Mouse (Mus musculus) hindbrain, embryonic 13.5 days (tissue): ENCODE measurements around the gene Bcat2. TPM values are rescaled to one million over a fixed set of nuclear protein-coding genes. Genes with fewer than 3 reads are reported as not detected.
A peak's percentile ranks its signal among the peaks of the same experiment; 100 is the strongest.

ENCODE experiments used
- ATAC-seq: fragments of 200-750 bp; cut with Nextera tagmentation; 2 replicates; pipeline ENCODE4 v1.8.0; 2017; ENCODE audit warnings: moderate TSS enrichment; ENCODE audit not compliant: low FRiP score
- H3K27ac ChIP-seq: fragments of 300-500 bp; sonication (generic); 2 replicates; pipeline ENCODE4 v1.5.1; 2015; ENCODE audit warnings: inconsistent platforms, mild to moderate bottlenecking, moderate library complexity
- H3K27me3 ChIP-seq: fragments of 300-500 bp; sonication (generic); 2 replicates; pipeline ENCODE4 v1.6.1; 2015; ENCODE audit warnings: mild to moderate bottlenecking, inconsistent platforms
- H3K36me3 ChIP-seq: fragments of 300-500 bp; sonication (generic); 2 replicates; pipeline ENCODE4 v1.6.1; 2015; ENCODE audit warnings: mild to moderate bottlenecking, inconsistent platforms
- H3K4me1 ChIP-seq: fragments of 300-500 bp; sonication (generic); replicated peaks from 2 replicates; pipeline ENCODE4 v1.6.1; 2015; ENCODE audit warnings: inconsistent platforms
- H3K4me2 ChIP-seq: fragments of 300-500 bp; sonication (generic); 2 replicates; pipeline ENCODE4 v1.6.1; 2015; ENCODE audit warnings: inconsistent platforms, mild to moderate bottlenecking, moderate library complexity
- H3K4me3 ChIP-seq: fragments of 300-500 bp; sonication (generic); 2 replicates; pipeline ENCODE4 v1.5.1; 2015; ENCODE audit warnings: mild to moderate bottlenecking, inconsistent platforms
- H3K9ac ChIP-seq: fragments of 300-500 bp; sonication (generic); 2 replicates; pipeline ENCODE4 v1.6.1; 2015; ENCODE audit warnings: mild to moderate bottlenecking, inconsistent platforms
- H3K9me3 ChIP-seq: fragments of 300-500 bp; sonication (generic); 2 replicates; pipeline ENCODE4 v1.6.1; 2016; ENCODE audit warnings: inconsistent platforms
- WGBS: fragments of 180-500 bp; shearing (Covaris S2); methylation state at CpG from one replicate; pipeline ENCODE4 v1.1.7; 2015; 5-methylcytosine and 5-hydroxymethylcytosine counted together
- polyA plus RNA-seq: library from polyadenylated mRNA; unstranded; fragments of >200 nt; fragmentation: Nextera tagmentation; extraction: Ambion mirVana; gene quantifications from 2 replicates; pipeline ENCODE4 v1.2.1, GENCODE M21; 2015

Gene Bcat2
- polyA plus RNA-seq, 1 experiment from 2014 or later = 19.8 TPM

GRCm38 (mm10) chr7:45623507-45623906 is 53.6 kb downstream of the Bcat2 start:
- Histone ChIP-seq H3K27me3 (peaks cover 41% of the 10 kb centered on the region), H3K4me1 (peaks cover 13% of the 10 kb centered on the region; the same call in 1 of the 2 replicates), H3K4me3 (no peak overlapping the region), H3K27ac (no peak overlapping the region), H3K36me3 (no peaks in the 10 kb centered on the region), H3K9ac (no peak overlapping the region), H3K9me3 (no peaks in the 10 kb centered on the region), H3K4me2 (no peak overlapping the region)
- 93% methylated on average over 11 of the region's 11 CpGs for WGBS
- no peak for ATAC-seq

DNA sequence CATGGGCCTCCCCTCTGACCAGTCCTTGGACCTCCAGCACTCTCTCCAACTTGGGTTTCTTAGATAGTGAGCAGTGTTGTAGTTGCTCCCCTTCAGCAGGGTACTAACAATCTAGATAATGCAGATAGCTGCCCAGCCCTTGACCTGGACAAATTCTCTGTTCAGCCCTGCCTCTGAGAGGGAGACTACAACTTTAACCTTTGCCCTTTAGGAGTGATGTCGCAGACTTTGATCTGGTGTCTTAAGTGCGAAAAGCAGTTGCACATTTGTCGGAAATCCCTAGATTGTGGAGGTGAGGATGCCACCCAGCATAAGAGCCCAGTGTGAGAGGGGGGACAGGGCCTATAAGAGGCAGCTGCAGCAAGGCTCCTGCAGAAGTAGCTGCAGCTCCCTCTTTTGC is 54.8 kb downstream of the Bcat2 start:
- WGBS = 90% methylated on average over 3 of the region's 3 CpGs
- no peak for ATAC-seq
- Histone ChIP-seq H3K9me3 (no peaks in the 10 kb centered on the region), H3K9ac (no peak overlapping the region), H3K4me2 (no peak overlapping the region), H3K4me3 (no peak overlapping the region), H3K27ac (no peak overlapping the region), H3K4me1 (peaks cover 13% of the 10 kb centered on the region; the same call in 1 of the 2 replicates), H3K36me3 (no peaks in the 10 kb centered on the region), H3K27me3 (peaks cover 29% of the 10 kb centered on the region)

DNA sequence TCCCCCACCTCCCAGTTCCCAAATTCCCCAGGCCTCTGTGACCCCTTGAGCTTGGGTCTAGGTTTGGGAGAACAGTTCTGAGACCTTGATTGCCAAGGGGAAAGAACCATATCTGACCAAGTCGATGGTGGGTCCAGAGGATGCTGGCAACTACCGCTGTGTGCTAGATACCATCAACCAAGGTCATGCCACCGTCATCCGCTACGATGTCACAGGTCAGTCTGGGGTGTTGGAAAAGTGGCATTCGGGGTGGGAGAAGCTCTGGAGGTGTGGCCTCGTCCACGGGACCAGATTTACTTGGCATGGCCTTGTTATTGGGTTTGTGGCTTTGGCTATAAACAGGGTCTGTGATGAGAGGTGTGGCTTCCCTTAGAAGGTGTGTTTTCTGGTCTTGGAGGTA is 55.5 kb downstream of the Bcat2 start:
- H3K9me3 ChIP-seq = no peaks in the 10 kb centered on the region
- 87% methylated on average over 8 of the region's 8 CpGs for WGBS
- peaks cover 25% of the 10 kb centered on the region for H3K27me3 ChIP-seq
- H3K36me3 ChIP-seq = no peaks in the 10 kb centered on the region
- ATAC-seq = no peak
- no peak overlapping the region for H3K4me2 ChIP-seq
- H3K9ac ChIP-seq = no peak overlapping the region
- no peak overlapping the region for H3K4me3 ChIP-seq
- no peak overlapping the region for H3K27ac ChIP-seq
- peaks cover 13% of the 10 kb centered on the region; the same call in 1 of the 2 replicates for H3K4me1 ChIP-seq

GRCm38 (mm10) chr7:45626571-45627076 is 56.7 kb downstream of the Bcat2 start:
- ATAC-seq = no peak
- 89% methylated on average over 7 of the region's 7 CpGs for WGBS

DNA sequence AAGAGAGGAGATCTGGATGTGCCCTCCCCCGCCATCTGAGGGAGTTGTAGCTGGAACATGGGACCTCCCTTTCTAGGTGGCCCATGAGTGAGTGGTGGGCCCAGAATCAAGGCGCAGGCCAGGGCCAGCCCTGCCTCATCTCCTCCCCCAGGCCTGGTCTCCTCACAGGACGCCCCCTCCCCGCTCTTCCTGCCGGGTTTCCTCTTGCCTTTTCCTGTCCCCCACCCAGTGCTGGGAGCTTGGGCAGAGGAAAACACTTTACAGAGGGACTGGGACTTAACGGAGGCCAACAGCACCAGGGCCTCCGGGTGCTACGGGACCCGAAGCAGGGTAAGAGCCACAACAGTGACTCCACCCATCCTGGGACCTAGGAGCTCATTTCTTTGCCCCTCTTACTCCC is 57.3 kb downstream of the Bcat2 start, which contains the start of gene Rasip1:
Gene Rasip1 (plus strand): TSS at position 228 of the 400 bp plus-strand sequence.
- H3K4me1 ChIP-seq = peaks cover 14% of the 10 kb centered on the region
- peak within 1 kb of the TSS; percentile 55 for H3K4me3 ChIP-seq
- H3K9me3 ChIP-seq = no peaks in the 10 kb centered on the region
- H3K36me3 ChIP-seq = no peaks in the 10 kb centered on the region
- ATAC-seq = no peak
- 86% methylated on average over 9 of the region's 9 CpGs for WGBS
- peak within 1 kb of the TSS; percentile 90 for H3K4me2 ChIP-seq
- H3K27ac ChIP-seq = peak within 1 kb of the TSS; percentile 94
- peak within 1 kb of the TSS; percentile 89 for H3K9ac ChIP-seq
- peaks cover 40% of the 10 kb centered on the region for H3K27me3 ChIP-seq

More at GRCm38 (mm10) chr7:45626571-45627076, 56.7 kb downstream of the Bcat2 start:
- H3K4me2 ChIP-seq = no peak overlapping the region
- H3K9ac ChIP-seq = no peak overlapping the region
- H3K36me3 ChIP-seq = no peaks in the 10 kb centered on the region
- H3K27ac ChIP-seq = no peak overlapping the region
- peaks cover 34% of the 10 kb centered on the region for H3K27me3 ChIP-seq
- peaks cover 13% of the 10 kb centered on the region; the same call in 1 of the 2 replicates for H3K4me1 ChIP-seq
- H3K9me3 ChIP-seq = no peaks in the 10 kb centered on the region
- H3K4me3 ChIP-seq = no peak overlapping the region

- peak; percentile 87 for ATAC-seq
- peaks cover 51% of the 10 kb centered on the region for H3K27me3 ChIP-seq
- 1% methylated on average over 96 of the region's 105 CpGs for WGBS
Measured at GRCm38 (mm10) chr7:45628364-45629294, 58.7 kb downstream of the Bcat2 start.

DNA sequence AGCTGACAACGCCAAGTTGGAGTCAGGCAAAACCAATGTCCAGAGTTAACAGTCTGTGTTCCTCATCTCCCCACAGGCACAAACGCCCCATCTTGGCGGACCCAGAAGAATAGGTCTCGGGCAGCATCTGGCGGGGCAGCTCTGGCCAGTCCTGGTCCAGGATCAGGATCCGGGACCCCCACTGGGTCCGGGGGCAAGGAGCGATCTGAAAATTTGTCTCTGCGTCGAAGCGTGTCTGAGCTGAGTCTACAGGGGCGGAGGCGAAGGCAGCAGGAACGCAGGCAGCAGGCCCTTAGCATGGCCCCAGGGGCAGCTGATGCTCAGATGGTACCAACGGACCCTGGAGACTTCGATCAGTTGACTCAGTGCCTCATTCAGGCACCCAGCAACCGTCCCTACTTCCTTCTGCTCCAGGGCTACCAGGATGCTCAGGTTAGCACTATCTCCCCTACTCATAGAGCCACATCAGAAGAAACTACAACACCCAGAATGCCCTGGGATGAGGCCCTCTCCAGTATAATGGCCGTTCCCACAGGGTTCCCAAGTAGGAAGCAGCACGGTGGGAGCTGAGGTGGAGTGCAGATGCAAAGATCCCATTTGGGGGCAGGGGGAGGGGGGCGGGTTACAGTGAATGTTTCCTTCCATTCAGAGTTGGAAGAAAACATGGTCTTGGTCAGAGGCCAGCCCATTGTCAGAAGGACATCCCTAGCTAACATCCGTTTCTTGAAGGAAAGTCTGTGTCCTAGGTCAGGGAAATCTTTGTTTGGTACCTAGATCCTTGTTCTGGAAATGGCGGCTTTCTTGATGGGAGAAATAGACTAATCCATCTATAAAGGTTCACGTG is 60.3 kb downstream of the Bcat2 start:
- Histone ChIP-seq H3K27me3 (peaks cover 46% of the 10 kb centered on the region), H3K4me3 (no peak overlapping the region), H3K4me1 (peaks cover 20% of the 10 kb centered on the region), H3K9me3 (no peaks in the 10 kb centered on the region), H3K36me3 (peaks cover 3% of the 10 kb centered on the region; the same call in 1 of the 2 replicates), H3K27ac (no peak overlapping the region), H3K9ac (no peak overlapping the region), H3K4me2 (no peak overlapping the region)
- 68% methylated on average over 23 of the region's 23 CpGs for WGBS
- ATAC-seq = no peak

More at GRCm38 (mm10) chr7:45628364-45629294, 58.7 kb downstream of the Bcat2 start:
- peak overlapping the region; percentile 90 for H3K4me2 ChIP-seq
- H3K4me1 ChIP-seq = peaks cover 20% of the 10 kb centered on the region
- H3K4me3 ChIP-seq = peak overlapping the region; percentile 55
- peak overlapping the region; percentile 94 for H3K27ac ChIP-seq
- H3K9me3 ChIP-seq = no peaks in the 10 kb centered on the region
- peak overlapping the region; percentile 89 for H3K9ac ChIP-seq
- H3K36me3 ChIP-seq = no peaks in the 10 kb centered on the region

DNA sequence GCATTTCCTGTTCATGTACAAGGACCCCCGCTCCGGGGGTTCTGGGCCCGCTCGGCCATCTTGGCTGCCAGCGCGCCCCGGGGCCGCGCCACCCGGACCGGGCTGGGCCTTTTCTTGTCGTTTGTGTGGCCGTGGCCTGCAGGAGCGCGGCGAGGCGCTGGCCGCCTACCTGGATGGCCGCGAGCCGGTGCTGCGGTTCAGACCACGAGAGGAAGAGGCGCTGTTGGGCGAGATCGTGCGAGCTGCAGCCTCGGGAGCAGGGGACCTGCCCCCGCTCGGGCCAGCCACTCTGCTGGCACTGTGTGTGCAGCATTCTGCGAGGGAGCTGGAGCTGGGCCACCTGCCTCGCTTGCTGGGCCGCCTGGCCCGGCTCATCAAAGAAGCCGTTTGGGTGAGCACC is 62.5 kb downstream of the Bcat2 start:
- Histone ChIP-seq H3K4me2 (peak overlapping the region; percentile 46), H3K27me3 (peaks cover 33% of the 10 kb centered on the region), H3K4me3 (peak overlapping the region; percentile 21), H3K9me3 (no peaks in the 10 kb centered on the region), H3K9ac (peak overlapping the region; percentile 65), H3K27ac (no peak overlapping the region), H3K4me1 (peaks cover 16% of the 10 kb centered on the region), H3K36me3 (peaks cover 16% of the 10 kb centered on the region)
- WGBS = 21% methylated on average over 35 of the region's 35 CpGs
- no peak for ATAC-seq

DNA sequence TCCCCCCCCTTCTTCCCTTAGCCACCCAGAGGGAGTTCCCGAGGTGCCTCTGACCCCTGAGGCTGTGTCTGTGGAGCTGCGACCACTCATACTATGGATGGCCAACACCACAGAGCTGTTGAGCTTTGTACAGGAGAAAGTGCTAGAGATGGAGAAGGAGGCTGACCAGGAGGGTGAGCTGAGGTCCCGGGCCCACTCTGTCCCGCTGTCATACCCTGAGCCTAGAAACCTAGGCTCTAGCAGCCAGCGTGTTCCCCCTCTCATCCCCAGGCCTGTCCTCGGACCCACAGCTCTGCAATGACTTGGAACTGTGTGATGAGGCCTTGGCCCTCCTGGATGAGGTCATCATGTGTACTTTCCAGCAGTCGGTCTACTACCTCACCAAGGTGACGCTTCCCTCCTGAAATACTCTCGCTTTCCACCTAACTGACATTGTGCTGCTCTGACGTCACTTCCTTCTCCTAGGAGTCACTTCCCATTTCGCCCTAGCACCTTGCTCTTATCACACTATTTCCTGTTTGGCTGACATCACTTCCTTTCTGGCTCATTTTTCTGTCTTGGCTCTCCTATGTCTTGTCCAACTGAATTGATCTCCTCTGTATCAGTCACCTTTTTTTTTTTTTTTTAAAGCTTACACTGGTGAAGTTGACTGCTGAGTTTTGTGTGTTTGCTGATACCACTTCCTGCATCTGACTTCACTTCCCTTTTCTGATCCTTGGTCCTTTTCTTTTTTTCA is 65.2 kb downstream of the Bcat2 start:
- H3K9ac ChIP-seq = no peak overlapping the region
- H3K4me2 ChIP-seq = no peak overlapping the region
- H3K9me3 ChIP-seq = no peaks in the 10 kb centered on the region
- WGBS = 93% methylated on average over 11 of the region's 11 CpGs
- no peak overlapping the region for H3K27ac ChIP-seq
- no peak overlapping the region for H3K4me3 ChIP-seq
- H3K4me1 ChIP-seq = peaks cover 14% of the 10 kb centered on the region
- no peak for ATAC-seq
- H3K36me3 ChIP-seq = peaks cover 16% of the 10 kb centered on the region
- peaks cover 26% of the 10 kb centered on the region for H3K27me3 ChIP-seq

DNA sequence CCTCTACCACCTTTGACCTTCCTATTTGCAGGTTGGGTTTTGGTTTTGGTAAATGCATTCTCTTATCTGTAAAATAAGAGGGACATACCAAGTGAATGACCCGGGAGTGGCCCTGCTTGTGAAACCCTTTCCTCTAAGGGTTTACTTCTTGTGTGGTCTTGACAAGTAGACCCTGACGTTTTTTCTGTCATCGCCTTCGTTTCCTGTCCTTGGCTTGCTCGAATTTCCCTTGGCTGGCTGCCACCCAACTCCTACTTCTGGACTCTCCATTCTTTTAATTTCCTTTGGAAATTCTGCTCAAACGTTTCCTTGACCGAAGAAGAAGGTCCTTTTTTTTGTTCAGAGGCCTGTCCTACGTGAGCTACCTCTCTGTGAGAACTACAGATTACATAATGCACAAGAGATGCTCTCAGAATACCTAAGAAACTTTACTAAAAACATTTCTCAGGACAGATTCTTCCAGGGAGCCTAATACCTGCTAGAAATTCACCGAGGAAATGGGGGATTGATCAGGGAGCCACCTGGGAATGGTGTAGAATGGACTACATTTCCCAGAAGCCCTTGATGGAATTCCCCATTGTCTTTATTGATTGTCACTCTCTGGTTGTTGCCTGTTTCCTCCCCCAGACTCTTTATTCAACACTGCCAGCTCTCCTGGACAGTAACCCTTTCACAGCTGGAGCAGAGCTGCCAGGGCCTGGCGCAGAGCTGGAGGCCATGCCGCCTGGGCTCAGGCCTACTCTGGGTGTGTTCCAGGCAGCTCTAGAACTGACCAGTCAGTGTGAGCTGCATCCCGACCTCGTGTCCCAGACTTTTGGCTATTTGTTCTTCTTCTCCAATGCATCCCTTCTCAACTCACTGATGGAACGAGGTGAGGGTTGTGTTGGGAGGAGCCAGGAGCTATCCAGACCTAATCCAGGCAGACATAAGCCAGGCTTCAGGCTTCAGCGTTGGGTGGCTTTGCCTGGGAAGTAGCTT is 66.0 kb downstream of the Bcat2 start:
- Histone ChIP-seq H3K27me3 (peaks cover 23% of the 10 kb centered on the region), H3K36me3 (peaks cover 16% of the 10 kb centered on the region), H3K4me2 (no peak overlapping the region), H3K9me3 (no peaks in the 10 kb centered on the region), H3K27ac (no peak overlapping the region), H3K4me3 (no peak overlapping the region), H3K9ac (no peak overlapping the region), H3K4me1 (peaks cover 17% of the 10 kb centered on the region)
- 86% methylated on average over 15 of the region's 15 CpGs for WGBS
- no peak for ATAC-seq
